Mouse (Mus musculus) thymus, postnatal 14 days (tissue): ENCODE data around the gene Dact3.

ENCODE experiments used
- DNase-seq: peaks from one replicate; pipeline ENCODE4 v3.0.0; 2021

The Dact3 gene

GRCm38 (mm10) chr7:16895000-16895399, 19.9 kb downstream of the Dact3 start:
- peak; percentile 75 for DNase-seq

DNA sequence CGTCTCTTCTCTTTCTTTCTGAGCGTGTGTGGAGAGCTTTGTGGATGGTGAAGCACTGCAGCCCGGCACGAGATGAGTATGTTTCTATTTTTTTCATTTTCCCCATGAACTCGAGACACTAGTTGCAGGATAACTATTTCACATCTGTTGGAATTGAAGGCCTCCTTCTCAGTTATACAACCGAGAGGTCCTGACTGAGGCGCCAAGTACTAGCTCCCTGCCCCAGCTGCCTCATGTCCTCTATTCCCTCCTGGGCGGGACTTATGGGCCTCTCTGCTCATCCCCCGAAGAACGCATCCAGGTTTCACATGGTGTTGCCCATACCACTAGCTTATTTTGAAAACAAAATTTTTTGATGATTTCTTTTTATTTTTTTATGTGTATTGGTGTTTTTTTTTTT, 20.4 kb downstream of the Dact3 start:
- no peak for DNase-seq

DNA sequence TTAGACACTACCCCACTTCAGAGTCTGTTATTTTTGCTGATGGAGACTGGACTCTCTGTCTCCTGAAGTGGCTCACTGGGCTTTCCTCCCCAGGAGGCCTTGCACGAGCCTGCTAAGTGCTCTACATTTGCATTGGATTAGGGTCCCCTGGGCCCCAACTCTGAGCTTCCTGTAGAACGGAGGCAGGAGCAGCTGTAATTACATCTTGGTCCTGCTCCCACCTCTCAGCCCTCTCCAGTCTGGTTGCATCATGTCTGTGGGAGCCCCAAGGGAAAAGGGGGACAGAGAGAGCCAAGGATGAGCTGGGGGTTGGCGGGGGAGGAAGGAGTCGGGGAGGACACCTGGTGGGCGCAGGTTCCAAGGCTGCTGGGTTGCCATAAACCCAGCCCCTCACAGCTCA, 25.4 kb downstream of the Dact3 start:
- no peak for DNase-seq

DNA sequence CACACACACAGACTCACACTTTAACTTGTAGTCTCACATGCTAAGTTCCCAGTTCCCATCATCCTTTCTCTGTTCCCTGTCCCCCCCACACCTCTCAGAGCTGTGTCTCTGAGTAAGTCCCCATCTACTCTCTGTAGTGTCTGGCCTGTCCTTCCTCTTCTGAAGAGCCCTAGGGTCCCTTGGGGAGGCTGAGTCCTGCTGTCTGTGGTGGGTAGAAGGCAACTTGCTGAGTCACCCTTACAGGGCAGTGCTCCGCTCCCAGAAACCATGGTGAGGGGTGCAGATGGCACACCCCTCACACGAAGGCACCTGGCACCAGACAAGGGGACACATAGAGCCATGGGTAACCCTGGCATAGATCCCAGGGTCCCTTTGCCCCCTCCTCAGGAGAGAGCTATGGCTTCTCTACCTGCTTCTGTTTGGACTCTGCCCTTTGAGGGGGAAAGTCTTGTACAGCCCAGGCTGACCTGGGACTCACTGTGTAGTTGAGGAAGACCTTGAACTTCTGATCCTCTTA, 28.4 kb downstream of the Dact3 start:
- no peak for DNase-seq

DNA sequence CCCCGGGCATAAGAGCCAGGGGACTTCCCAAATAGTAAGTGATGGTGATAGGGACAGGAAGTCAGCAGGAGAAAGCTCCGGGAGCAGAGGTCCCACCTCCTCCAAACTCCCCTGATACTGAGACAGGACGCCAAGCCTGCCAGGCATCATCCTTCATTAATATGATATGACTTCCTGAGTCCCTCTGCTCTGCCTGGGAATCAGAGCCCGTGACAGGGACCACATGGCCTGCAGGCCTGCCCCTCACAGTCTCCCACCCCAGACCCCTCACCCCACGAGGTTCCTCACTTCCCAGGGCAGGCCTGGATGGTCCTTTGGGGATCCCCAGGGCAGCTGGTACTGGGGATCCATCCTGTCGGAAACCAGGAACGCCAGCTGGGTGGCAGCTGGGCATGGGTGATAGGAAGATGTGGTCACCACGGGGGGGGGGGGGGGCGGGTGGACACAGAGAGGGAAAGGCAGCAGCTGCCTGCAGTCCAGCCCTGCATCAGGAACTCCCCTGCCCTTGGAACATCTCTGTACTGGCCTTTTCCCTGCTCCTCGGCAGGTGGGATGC, 29.1 kb downstream of the Dact3 start:
- DNase-seq = no peak

DNA sequence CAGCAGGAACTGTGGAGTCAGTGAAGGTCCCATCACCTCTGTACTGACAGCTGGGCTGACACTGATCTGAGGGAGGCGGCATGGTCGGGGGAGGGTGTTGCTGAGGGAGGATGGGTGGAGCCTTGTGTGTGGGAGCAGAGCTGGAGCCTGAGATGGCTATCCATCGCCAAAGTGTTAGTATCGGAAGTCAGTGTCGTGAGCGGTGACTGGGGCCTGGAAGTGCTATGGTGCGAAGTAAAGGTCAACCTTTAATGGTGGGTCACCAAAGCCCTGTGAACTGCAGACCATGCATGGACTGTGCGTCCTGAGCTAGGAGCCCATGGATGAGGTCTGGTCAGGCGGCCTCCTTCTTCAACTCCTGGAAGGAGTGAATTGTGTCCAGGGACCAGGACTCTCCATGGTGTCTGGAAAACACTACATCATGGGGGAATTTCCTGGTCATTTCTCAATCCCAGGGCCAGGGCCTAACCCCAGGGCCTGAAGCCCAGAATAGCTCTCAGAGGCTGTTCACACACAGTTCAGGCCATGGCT, 30.4 kb downstream of the Dact3 start:
- no peak for DNase-seq

- DNase-seq = peak; percentile 75
Measured at GRCm38 (mm10) chr7:16906281-16906680, 31.2 kb downstream of the Dact3 start, which contains the start of gene Ptgir. TSS of gene Ptgir (plus strand) at chr7:16906490.

DNA sequence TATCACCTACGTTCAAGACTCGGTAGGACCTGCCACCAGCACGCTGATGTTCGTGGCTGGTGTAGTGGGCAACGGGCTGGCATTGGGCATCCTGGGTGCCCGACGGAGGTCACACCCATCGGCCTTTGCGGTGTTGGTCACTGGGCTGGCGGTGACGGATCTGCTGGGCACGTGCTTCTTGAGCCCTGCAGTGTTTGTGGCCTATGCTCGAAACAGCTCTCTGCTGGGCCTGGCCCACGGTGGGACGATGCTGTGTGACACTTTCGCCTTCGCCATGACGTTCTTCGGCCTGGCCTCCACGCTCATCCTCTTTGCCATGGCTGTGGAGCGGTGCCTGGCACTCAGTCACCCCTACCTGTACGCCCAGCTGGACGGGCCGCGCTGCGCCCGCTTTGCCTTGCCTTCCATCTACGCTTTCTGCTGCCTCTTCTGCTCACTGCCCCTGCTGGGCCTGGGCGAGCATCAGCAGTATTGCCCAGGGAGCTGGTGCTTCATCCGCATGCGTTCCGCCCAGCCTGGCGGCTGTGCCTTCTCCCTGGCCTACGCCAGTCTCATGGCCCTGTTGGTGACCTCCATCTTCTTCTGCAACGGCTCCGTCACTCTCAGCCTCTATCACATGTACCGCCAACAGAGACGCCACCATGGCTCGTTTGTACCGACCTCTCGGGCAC, 31.9 kb downstream of the Dact3 start:
- DNase-seq = no peak

GRCm38 (mm10) chr7:16907842-16908241, 32.7 kb downstream of the Dact3 start:
- no peak for DNase-seq

GRCm38 (mm10) chr7:16908367-16908766, 33.2 kb downstream of the Dact3 start:
- DNase-seq = no peak

DNA sequence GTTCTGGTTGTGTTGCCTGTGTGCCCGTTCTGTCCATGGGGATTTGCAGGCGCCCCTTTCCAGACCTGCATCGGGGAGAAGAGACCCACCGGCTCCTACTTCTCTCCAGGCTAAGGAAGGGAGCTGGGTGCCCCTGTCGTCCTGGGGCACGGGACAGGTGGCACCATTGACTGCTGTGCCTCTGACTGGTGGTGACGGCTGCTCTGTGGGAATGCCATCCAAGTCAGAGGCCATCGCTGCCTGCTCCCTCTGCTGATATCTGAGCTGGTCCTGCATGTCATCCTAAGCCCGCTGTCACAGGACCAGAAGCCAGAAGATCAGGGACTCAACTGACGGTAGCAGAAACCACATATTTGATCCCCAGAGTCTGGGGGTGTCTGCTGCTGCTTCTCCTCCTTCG, 33.7 kb downstream of the Dact3 start:
- no peak for DNase-seq

GRCm38 (mm10) chr7:16909909-16910308, 34.8 kb downstream of the Dact3 start:
- DNase-seq = no peak

DNA sequence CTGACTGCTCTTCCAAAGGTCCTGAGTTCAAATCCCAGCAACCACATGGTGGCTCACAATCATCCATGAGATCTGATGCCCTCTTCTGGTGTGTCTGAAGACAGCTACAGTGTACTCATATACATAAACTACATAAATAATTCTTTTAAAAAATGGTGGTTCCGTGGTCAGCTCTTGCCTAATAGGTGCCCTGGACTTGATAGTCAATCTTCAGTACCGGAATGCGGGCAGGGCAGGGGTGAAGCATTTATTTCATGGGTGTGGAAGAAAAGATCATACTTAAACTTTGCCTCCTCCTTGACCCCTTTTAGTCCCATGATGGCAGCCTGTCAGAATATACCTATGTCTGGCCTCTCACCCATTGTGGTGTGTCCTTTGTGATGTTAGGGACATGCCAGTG, 36.8 kb downstream of the Dact3 start:
- DNase-seq = no peak

DNA sequence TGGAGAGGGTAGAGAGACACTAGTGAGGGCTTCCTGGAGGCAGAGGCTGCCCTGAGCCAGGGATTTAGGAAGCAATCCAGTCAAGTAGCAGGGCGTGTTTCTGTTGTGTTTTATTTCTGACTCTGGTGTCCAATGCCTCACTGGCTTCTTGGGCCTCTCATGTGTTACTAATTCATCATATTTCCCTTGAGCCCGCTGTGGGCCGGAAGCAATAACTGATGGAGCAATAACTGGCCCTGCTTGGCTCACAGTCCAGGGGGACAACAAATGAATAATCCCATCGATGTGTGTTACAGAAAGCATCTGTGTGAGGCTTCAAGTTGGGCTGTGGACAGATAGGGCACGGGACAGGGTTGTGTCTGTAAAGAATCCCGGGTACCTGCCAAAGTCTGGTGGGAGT, 37.2 kb downstream of the Dact3 start:
- DNase-seq = no peak

GRCm38 (mm10) chr7:16913806-16914452, 38.8 kb downstream of the Dact3 start:
- DNase-seq = peak; percentile 77

DNA sequence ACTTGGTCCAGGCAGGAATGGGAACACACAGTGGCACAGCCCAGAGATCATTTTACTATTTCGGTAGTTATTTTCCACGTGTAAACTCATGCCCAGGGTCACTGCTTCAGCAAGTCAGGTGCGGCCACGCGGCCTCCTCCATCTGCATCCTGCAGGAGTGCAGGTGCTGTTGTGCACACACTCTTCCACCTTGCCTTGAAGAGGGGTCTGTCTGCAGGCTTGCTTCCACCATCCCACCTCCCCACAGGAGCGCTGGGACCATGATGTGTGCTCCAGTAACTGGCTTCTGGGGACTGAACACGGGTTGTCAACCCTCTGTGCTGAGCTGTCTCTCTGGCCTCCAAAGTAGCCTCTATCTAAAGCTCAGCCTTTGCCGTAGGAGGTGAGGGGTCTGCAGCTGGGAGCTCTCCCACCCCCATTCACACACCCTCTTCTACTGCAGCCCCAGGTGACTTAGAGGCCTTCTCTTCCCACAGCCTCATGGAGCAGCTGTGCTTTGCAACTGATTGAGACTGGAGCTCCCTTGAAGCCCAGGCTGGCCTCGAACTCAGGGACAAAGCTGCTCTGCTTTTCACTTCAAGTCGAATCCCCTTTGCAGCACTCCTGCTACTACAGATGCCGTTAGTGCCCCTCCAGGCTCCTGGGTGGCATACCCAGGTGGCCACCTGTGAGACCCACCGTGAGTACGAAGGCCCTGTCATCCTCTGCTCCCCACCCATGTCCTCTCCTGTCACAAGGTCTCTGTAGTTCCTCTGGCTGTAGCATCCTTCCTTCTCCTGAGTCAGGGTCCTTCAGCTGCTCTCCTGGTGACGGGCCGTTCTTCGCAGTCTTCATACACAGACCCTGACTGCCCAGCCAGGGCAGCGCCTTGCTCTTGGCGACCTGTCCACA, 39.6 kb downstream of the Dact3 start:
- DNase-seq = no peak

DNA sequence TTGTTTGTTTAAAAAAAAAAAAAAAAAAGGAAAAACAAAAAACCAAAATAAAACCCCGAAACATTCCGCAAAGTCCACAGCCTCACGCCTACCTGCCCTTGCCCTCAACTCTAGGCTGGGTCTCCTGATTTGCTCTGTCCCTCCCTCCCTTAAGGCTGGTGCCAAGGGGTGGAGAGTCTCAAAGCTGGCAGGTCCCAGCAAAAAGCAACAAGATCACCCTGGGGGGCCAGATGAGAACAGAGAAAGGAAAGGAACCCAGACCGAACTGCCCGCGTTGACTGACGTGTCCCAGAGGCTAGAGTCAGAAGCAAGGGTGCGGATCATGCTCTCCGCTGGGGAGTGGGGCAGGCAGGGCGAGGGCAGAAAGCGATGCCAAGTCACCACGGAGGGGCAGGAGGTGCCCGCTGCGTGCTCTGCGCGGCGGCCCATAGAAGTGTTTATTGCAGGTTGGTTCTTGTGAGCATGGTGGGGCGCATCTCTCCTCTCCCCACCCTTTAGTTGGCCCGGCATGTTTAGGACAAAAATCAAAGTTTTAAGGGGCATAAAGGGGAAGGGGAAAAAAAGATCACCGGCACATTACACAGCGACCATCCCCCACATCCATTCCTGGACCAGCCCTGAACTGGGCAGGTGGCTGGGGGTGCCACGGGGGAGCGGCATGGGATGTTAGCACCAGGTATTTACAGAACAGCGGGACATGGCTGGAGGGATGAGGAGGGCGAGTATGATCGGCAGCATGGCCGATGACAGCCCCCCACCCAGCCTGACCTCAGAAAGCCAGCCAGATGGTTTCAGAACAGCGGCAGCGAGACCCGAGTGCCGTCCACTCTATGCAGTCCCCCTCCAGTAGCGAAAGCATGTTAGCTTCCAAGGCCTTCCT, 40.6 kb downstream of the Dact3 start:
- no peak for DNase-seq

DNA sequence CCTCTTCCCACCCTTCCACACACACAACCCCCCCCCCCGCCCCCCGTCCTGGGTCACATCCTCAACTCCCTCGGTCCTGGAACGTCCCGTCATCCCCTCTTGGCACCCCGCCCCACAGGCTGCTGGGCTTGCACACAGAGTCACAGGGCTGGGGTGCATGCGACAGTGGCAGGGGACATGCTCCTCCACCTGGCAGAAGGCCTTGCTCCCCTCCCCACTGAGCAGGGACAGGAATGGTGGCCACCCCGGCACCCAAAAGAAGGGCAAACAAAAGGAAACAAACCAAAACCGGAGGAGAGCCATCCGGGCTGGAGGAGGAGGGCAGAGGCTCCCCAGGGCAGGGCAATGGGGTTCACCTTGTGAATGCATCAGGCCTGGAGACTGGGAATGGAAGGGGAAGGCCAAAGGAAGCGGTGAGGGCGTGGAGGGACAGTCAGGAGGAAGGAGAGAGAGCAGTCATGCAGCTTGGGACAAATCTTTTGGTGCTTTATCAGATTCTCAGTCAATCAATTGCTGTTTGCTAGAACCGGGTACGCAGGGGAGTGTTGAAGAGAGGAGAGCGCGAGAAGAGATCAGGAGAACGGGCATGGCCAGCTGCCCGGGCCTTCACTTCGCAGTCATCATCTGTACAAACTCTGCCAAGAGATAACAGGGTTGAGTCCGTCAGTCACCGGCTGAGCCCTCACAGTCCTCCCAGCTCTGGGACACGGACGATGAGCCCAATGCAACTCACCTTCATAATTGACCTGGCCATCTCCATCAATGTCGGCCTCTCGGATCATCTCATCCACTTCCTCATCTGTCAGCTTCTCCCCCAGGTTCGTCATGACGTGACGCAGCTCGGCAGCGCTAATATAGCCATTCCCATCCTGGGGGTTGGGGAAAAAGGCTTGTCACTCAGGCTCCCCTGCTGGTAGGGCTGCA, 41.5 kb downstream of the Dact3 start:
- DNase-seq = no peak

DNA sequence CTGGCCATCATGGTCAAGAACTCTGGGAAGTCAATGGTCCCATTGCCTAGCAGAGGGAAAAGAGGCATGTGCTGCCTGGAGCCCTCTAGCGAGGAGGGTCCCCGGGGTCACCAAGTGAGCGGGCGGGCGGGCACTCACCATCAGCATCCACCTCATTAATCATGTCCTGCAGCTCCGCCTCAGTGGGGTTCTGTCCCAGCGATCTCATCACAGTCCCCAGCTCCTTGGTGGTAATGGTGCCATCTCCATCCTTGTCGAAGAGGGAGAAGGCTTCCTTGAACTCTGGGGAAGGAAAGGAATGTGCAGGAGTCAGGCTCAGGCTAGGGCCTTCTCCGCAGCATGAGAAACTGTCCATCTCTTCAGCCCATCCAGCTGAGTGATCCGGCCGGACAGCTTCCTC, 42.3 kb downstream of the Dact3 start:
- no peak for DNase-seq

DNA sequence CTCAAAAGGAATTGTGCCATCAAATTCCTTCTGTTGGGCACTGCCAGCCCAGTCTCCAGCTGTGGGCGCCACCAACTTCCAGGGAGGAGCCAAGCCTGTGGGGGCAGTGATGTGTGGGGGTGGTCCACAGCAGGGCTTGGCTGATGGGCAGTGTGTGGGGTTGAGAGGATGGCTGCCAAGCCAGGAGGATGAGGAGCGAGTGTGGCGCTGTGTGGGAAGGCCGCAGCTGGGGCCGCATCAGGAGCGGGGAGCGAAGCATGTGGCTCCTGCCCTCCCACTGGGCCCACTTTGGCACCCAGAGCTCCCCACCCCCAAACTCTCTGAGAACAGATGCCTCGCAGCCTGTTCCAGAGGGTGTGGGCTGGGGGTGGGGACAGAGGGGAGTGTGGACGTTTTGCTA, 42.9 kb downstream of the Dact3 start:
- no peak for DNase-seq

DNA sequence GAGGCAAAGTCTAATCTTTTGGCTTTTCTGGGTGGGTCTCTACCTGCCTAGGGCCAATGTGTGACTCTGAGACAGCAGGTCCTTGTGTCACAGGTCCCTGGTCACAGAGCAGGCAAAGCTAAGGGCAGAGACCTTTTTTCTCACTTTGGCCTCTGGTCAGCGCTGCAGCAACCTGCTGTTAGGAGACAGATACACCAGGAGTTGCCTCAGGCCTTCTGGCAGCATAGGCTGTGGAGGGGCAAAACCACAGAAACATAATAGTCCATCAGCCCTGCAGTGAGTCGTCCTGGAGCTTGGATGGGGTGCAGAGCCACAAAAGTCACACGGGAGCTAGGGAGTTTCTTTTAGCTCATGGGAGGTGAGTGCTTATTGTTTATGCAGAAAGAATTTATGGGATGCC, 43.6 kb downstream of the Dact3 start:
- no peak for DNase-seq
